ENCODE assay signal across 15 mouse cellular contexts in genomic region chr5:3633951-3634350, GRCm38 (mm10). TPM values are rescaled to one million over a fixed set of nuclear protein-coding genes. Genes with fewer than 3 reads are reported as not detected.
DNase-seq lines count a peak whose midpoint lies in the region; ATAC-seq and TF ChIP-seq lines count a peak whose summit lies in the region.
"Had no signal": no experiment of that assay in that cellular context is flagged by ENCODE, and none has a peak within 500 bp of the region (broad histone marks: within the 10 kb centered on the region; RNA-seq: fewer than 3 reads in every experiment).

No protein-coding gene starts in this region.

- TF ChIP-seq RAD21 in MEL (IDR thresholded peaks at IDR 0.05; ENCODE audit: low read depth, low read length) = peak; percentile 59

- no peak for TF ChIP-seq POLR2A in MEL (IDR thresholded peaks at IDR 0.05; ENCODE audit: control insufficient read depth in 1 of 2, insufficient read depth in 1 of 2, low read depth in 1 of 2, low read length in 2 of 2, poor library complexity in 1 of 2)

- H3K27ac ChIP-seq in lung, postnatal 0 days (ENCODE audit: low read length) = no peak overlapping the region
- H3K27ac ChIP-seq in MEL (ENCODE audit: control insufficient read depth, low read depth, low read length) = no peak overlapping the region
- H3K27ac ChIP-seq: hindbrain, embryonic 15.5 days; macrophage had no signal

- H3K4me2 ChIP-seq in lung, postnatal 0 days (replicated peaks; ENCODE audit: low read depth, low read length) = no peak overlapping the region
- H3K4me2 ChIP-seq: hindbrain, embryonic 15.5 days had no signal

- no peak for ATAC-seq in lung, postnatal 0 days

- no peaks in the 10 kb centered on the region for H3K4me1 ChIP-seq in lung, postnatal 0 days (ENCODE audit: insufficient read depth, low read depth, low read length)
- peaks cover 0 to 3% of the 10 kb centered on the region in 2 experiments; a peak in 2 of 4 replicates for H3K4me1 ChIP-seq in MEL (ENCODE audit: control insufficient read depth in 1 of 2, insufficient read depth in 2 of 2, low read length in 2 of 2)
- H3K4me1 ChIP-seq: hindbrain, embryonic 15.5 days had no signal

- intact Hi-C loops in heart, postnatal 10 days (cut with DNase I) = no loop called here

- no peaks in the 10 kb centered on the region for H3K79me2 ChIP-seq in MEL (ENCODE audit: control insufficient read depth, insufficient read depth, low read length, poor library complexity)

- no peaks in the 10 kb centered on the region for H3K27me3 ChIP-seq in lung, postnatal 0 days (replicated peaks; ENCODE audit: insufficient read depth, low read length)
- H3K27me3 ChIP-seq in MEL (ENCODE audit: control insufficient read depth in 1 of 2, insufficient read depth in 2 of 2, low read length in 2 of 2) = no peaks in the 10 kb centered on the region
- H3K27me3 ChIP-seq: hindbrain, embryonic 15.5 days had no signal

- no peak overlapping the region for H3K9ac ChIP-seq in lung, postnatal 0 days (replicated peaks; ENCODE audit: low read depth)
- no peak overlapping the region for H3K9ac ChIP-seq in MEL (ENCODE audit: control insufficient read depth, low read depth, low read length, poor library complexity, severe bottlenecking)
- H3K9ac ChIP-seq: hindbrain, embryonic 15.5 days had no signal

- peak; percentile 52 for TF ChIP-seq CTCF in lung, postnatal 0 days (IDR thresholded peaks at IDR 0.05)
- TF ChIP-seq CTCF in MEL (IDR thresholded peaks at IDR 0.05 in 2 of 3, conservative IDR thresholded peaks at IDR 0.05 in 1 of 3; ENCODE audit: control insufficient read depth in 1 of 3, insufficient read depth in 1 of 3, low read depth in 2 of 3, low read length in 3 of 3, poor library complexity in 1 of 3, severe bottlenecking in 1 of 3) = peak; percentile 73 to 82 (median 74)

- no peak for TF ChIP-seq EP300 in lung, postnatal 0 days (IDR thresholded peaks at IDR 0.05)
- TF ChIP-seq EP300 in MEL (IDR thresholded peaks at IDR 0.05; ENCODE audit: low read depth in 1 of 2, low read length in 2 of 2) = no peak

- H3K36me3 ChIP-seq in lung, postnatal 0 days (ENCODE audit: insufficient read depth, low read length) = peaks cover 6% of the 10 kb centered on the region; the same call in 1 of the 2 replicates
- peaks cover 4 to 5% of the 10 kb centered on the region in 2 experiments for H3K36me3 ChIP-seq in MEL (ENCODE audit: control insufficient read depth in 1 of 2, insufficient read depth in 2 of 2, low read length in 2 of 2)

- H3K9me3 ChIP-seq in lung, postnatal 0 days (ENCODE audit: low read length) = no peaks in the 10 kb centered on the region
- no peaks in the 10 kb centered on the region for H3K9me3 ChIP-seq in MEL (replicated peaks; ENCODE audit: insufficient read depth, low read length)
- H3K9me3 ChIP-seq: hindbrain, embryonic 15.5 days had no signal

- DNase-seq in heart, postnatal 4 days = peak; percentile 8
- DNase-seq in heart, postnatal 10 days = no peak
- no peak for DNase-seq in lung, postnatal 0 days (ENCODE audit: low spot score)
- no peak for DNase-seq in lung, adult 18-20 months
- DNase-seq in MEL (ENCODE audit: low read depth, low spot score) = peak; percentile 67
- peak; percentile 18 for DNase-seq in naive thymus-derived CD4-positive, alpha-beta T cell, adult 2 months (ENCODE audit: low read depth)
- no peak for DNase-seq in gastrocnemius, postnatal 25 days
- DNase-seq in layer of hippocampus, adult 9-11 months = no peak
- DNase-seq: gastrocnemius, postnatal 10 days; layer of hippocampus, postnatal 36 days; right cerebral cortex, postnatal 25 days had no signal

- WGBS in lung, postnatal 0 days = 69% methylated on average over 4 of the region's 4 CpGs

- no peak overlapping the region for H3K4me3 ChIP-seq in lung, postnatal 0 days (ENCODE audit: low read depth, low read length)
- no peak overlapping the region for H3K4me3 ChIP-seq in MEL (ENCODE audit: control insufficient read depth in 1 of 2, insufficient read depth in 1 of 2, low read depth in 2 of 2, low read length in 2 of 2)
- H3K4me3 ChIP-seq: hindbrain, embryonic 15.5 days had no signal

TF ChIP-seq in MEL, 35 proteins besides CTCF, POLR2A, EP300 and RAD21:
- TF ChIP-seq BHLHE40 (IDR thresholded peaks at IDR 0.05; ENCODE audit: borderline replicate concordance, low read depth, low read length) = no peak
- no peak for TF ChIP-seq MEF2A (IDR thresholded peaks at IDR 0.05; ENCODE audit: extremely low read depth, insufficient replicate concordance, low read depth, low read length, poor library complexity, severe bottlenecking)
- TF ChIP-seq USF1 (IDR thresholded peaks at IDR 0.05; ENCODE audit: low read depth, low read length) = no peak
- no peak for TF ChIP-seq GABPA (IDR thresholded peaks at IDR 0.05; ENCODE audit: low read depth, low read length)
- 0 out of 2 replicates have a peak, but pooled peaks have one; percentile 33 for TF ChIP-seq ZC3H11A (IDR thresholded peaks at IDR 0.05; ENCODE audit: low read depth, low read length)
- no peak for TF ChIP-seq POLR2AphosphoS5 (IDR thresholded peaks at IDR 0.05; ENCODE audit: borderline replicate concordance, low read depth, low read length)
- no peak for TF ChIP-seq HCFC1 (IDR thresholded peaks at IDR 0.05; ENCODE audit: low read depth, low read length)
- TF ChIP-seq TCF12 (IDR thresholded peaks at IDR 0.05; ENCODE audit: low read depth, low read length) = no peak
- no peak for TF ChIP-seq ETS1 (IDR thresholded peaks at IDR 0.05; ENCODE audit: low read depth, low read length)
- TF ChIP-seq TAL1 (IDR thresholded peaks at IDR 0.05; ENCODE audit: low read length) = no peak
- no peak for TF ChIP-seq NELFE (IDR thresholded peaks at IDR 0.05; ENCODE audit: low read depth, low read length)
- TF ChIP-seq TBP (IDR thresholded peaks at IDR 0.05; ENCODE audit: low read depth, low read length) = no peak
- TF ChIP-seq SMC3 (IDR thresholded peaks at IDR 0.05; ENCODE audit: low read depth, low read length) = peak; percentile 74
- no peak for TF ChIP-seq MYB (IDR thresholded peaks at IDR 0.05; ENCODE audit: low read depth, low read length)

RNA-seq across cellular contexts. Expression of gene Tmbim7, which starts 17.0 kb away (rescaled TPM):
- total RNA-seq in heart, postnatal 4 days (2021) = not detected
- not detected for total RNA-seq in heart, postnatal 10 days (2021)
- polyA plus RNA-seq in lung, postnatal 0 days (2015; fragmentation: Nextera tagmentation; extraction: Ambion mirVana) = not detected in 2 replicates
- 0.16 TPM in 1 of 2 replicates, not detected in the other for total RNA-seq in MEL (2012; rRNA removed)
- polyA plus RNA-seq in MEL (2012; ENCODE audit: insufficient read depth in 1 of 2, insufficient read length in 2 of 2, low read depth in 1 of 2, low replicate concordance in 2 of 2, missing spikeins in 1 of 2) = under 1 TPM in 1 of 2 experiments, not detected in 1; 0.06 TPM
- not detected for total RNA-seq in gastrocnemius, postnatal 25 days (2021)
- total RNA-seq: gastrocnemius, postnatal 10 days; layer of hippocampus, postnatal 36 days had no signal
- polyA plus RNA-seq: hindbrain, embryonic 15.5 days; macrophage; neural tube, embryonic 11.5 days; thymus, postnatal 0 days had no signal

RNA-seq across cellular contexts. Expression of gene Gatad1, which starts 23.0 kb away (rescaled TPM):
- 100 to 1,000 TPM; 105 to 110 TPM for total RNA-seq in heart, postnatal 4 days (2021)
- 100 to 1,000 TPM in 1 of 2 experiments, 10 to 100 TPM in 1; 99.2 to 106 TPM for total RNA-seq in heart, postnatal 10 days (2021)
- 63.3 and 63.5 TPM in 2 replicates for polyA plus RNA-seq in lung, postnatal 0 days (2015; fragmentation: Nextera tagmentation; extraction: Ambion mirVana)
- total RNA-seq in MEL (2012; rRNA removed) = 103 and 119 TPM in 2 replicates
- 100 to 1,000 TPM; 186 to 564 TPM for polyA plus RNA-seq in MEL (2012; ENCODE audit: insufficient read depth in 1 of 2, insufficient read length in 2 of 2, low read depth in 1 of 2, low replicate concordance in 2 of 2, missing spikeins in 1 of 2)
- total RNA-seq in gastrocnemius, postnatal 25 days (2021) = 10 to 100 TPM; 70.8 to 78.5 TPM

RNA-seq across cellular contexts. Expression of gene Rbm48, which starts 37.6 kb away (rescaled TPM):
- total RNA-seq in heart, postnatal 4 days (2021) = 1 to 10 TPM; 8.1 to 8.3 TPM
- total RNA-seq in heart, postnatal 10 days (2021) = 1 to 10 TPM; 5.9 to 6.6 TPM
- 7.8 and 10.5 TPM in 2 replicates for polyA plus RNA-seq in lung, postnatal 0 days (2015; fragmentation: Nextera tagmentation; extraction: Ambion mirVana)
- total RNA-seq in MEL (2012; rRNA removed) = 12.0 and 12.7 TPM in 2 replicates
- 10 to 100 TPM in 1 of 2 experiments, not detected in 1; 12.9 TPM for polyA plus RNA-seq in MEL (2012; ENCODE audit: insufficient read depth in 1 of 2, insufficient read length in 2 of 2, low read depth in 1 of 2, low replicate concordance in 2 of 2, missing spikeins in 1 of 2)
- 1 to 10 TPM; 4.3 to 4.7 TPM for total RNA-seq in gastrocnemius, postnatal 25 days (2021)

RNA-seq across cellular contexts. Expression of gene Pex1, which starts 38.1 kb away (rescaled TPM):
- 10 to 100 TPM; 11.3 to 12.3 TPM for total RNA-seq in heart, postnatal 4 days (2021)
- 10 to 100 TPM; 11.0 to 12.1 TPM for total RNA-seq in heart, postnatal 10 days (2021)
- polyA plus RNA-seq in lung, postnatal 0 days (2015; fragmentation: Nextera tagmentation; extraction: Ambion mirVana) = 10.9 TPM in 2 replicates
- 5.2 and 6.3 TPM in 2 replicates for total RNA-seq in MEL (2012; rRNA removed)
- polyA plus RNA-seq in MEL (2012; ENCODE audit: insufficient read depth in 1 of 2, insufficient read length in 2 of 2, low read depth in 1 of 2, low replicate concordance in 2 of 2, missing spikeins in 1 of 2) = 10 to 100 TPM in 1 of 2 experiments, not detected in 1; 19.4 TPM
- 1 to 10 TPM; 6.4 to 7.1 TPM for total RNA-seq in gastrocnemius, postnatal 25 days (2021)

Comparison
In these comparisons a context has a peak if more than half of its experiments do, and no peak if none do; other contexts are left out.
1. DNase-seq: peak in heart, postnatal 4 days (single experiment), MEL (single experiment) and naive thymus-derived CD4-positive, alpha-beta T cell, adult 2 months (single experiment); none in heart, postnatal 10 days (0 of 2), lung, postnatal 0 days (single experiment), lung, adult 18-20 months (0 of 2), gastrocnemius, postnatal 25 days (single experiment) and layer of hippocampus, adult 9-11 months (single experiment).